Mouse (Mus musculus) intestine, postnatal 0 days (tissue): ENCODE measurements around the gene Gm49318. TPM values are rescaled to one million over a fixed set of nuclear protein-coding genes. Genes with fewer than 3 reads are reported as not detected.

Source experiments
- ATAC-seq: fragments of 200-750 bp; cut with Nextera tagmentation; 2 replicates; pipeline ENCODE4 v1.8.0; 2017; ENCODE audit warnings: mild to moderate bottlenecking, moderate TSS enrichment, moderate library complexity
- H3K27ac ChIP-seq: fragments of 300-500 bp; sonication (generic); 2 replicates; pipeline ENCODE4 v1.5.1; 2014; ENCODE audit warnings: mild to moderate bottlenecking, low read depth, low read length, moderate library complexity
- H3K27me3 ChIP-seq: fragments of 300-500 bp; sonication (generic); replicated peaks from 2 replicates; pipeline ENCODE4 v1.6.1; 2014; ENCODE audit warnings: low read length, mixed read lengths; ENCODE audit not compliant: control insufficient read depth, insufficient read depth
- H3K36me3 ChIP-seq: fragments of 300-500 bp; sonication (generic); 2 replicates; pipeline ENCODE4 v1.6.1; 2014; ENCODE audit warnings: mild to moderate bottlenecking, moderate library complexity; ENCODE audit not compliant: control insufficient read depth, insufficient read depth
- H3K4me1 ChIP-seq: fragments of 300-500 bp; sonication (generic); replicated peaks from 2 replicates; pipeline ENCODE4 v1.6.1; 2014; ENCODE audit warnings: antibody characterized with exemption, low read length, mixed read lengths; ENCODE audit not compliant: control insufficient read depth, insufficient read depth
- H3K4me2 ChIP-seq: fragments of 300-500 bp; sonication (generic); replicated peaks from 2 replicates; pipeline ENCODE4 v1.6.1; 2014; ENCODE audit warnings: low read depth, mild to moderate bottlenecking, moderate library complexity
- H3K4me3 ChIP-seq: fragments of 300-500 bp; sonication (generic); 2 replicates; pipeline ENCODE4 v1.5.1; 2014; ENCODE audit warnings: low read depth, low read length
- H3K9ac ChIP-seq: fragments of 300-500 bp; sonication (generic); 2 replicates; pipeline ENCODE4 v1.6.1; 2014; ENCODE audit warnings: mild to moderate bottlenecking, low read depth, low read length
- H3K9me3 ChIP-seq: fragments of 300-500 bp; sonication (generic); 2 replicates; pipeline ENCODE4 v1.6.1; 2016; ENCODE audit warnings: mixed run types; ENCODE audit not compliant: control insufficient read depth
- CTCF ChIP-seq: sonication (generic); IDR thresholded peaks from 2 replicates; pipeline ENCODE4 v1.5.1; 2016; ENCODE audit warnings: low read depth, mild to moderate bottlenecking, control low read depth, antibody characterized with exemption, moderate library complexity
- WGBS: fragments of 180-500 bp; shearing (Covaris S2); extraction: QIAGEN DNeasy Blood & Tissue Kit; methylation state at CpG from one replicate; pipeline ENCODE4 v1.1.7; 2014; 5-methylcytosine and 5-hydroxymethylcytosine counted together
- microRNA-seq: library from miRNA; unstranded; fragments of <30 nt; microRNA quantifications from one replicate; pipeline ENCODE4, GENCODE M21; 2016
- polyA plus RNA-seq: library from polyadenylated mRNA; unstranded; fragments of >200 nt; fragmentation: Nextera tagmentation; extraction: Ambion mirVana; gene quantifications from 2 replicates; pipeline ENCODE4 v1.2.1, GENCODE M21; 2015

Gene Gm49318
- polyA plus RNA-seq, 1 experiment from 2014 or later = not detected

GRCm38 (mm10) chr9:21989230-21990110 is 81.6 kb downstream of the Gm49318 start, which contains the start of gene Rgl3:
Gene Rgl3, minus strand, starts transcription at chr9:21989446.
- Histone ChIP-seq H3K4me1 (no peaks in the 10 kb centered on the region; the same call in 1 of the 2 replicates), H3K27ac (no peak within 1 kb of the TSS), H3K36me3 (no peaks in the 10 kb centered on the region), H3K4me3 (peak within 1 kb of the TSS; percentile 52), H3K27me3 (peaks cover 44% of the 10 kb centered on the region), H3K9ac (peak within 1 kb of the TSS; percentile 17; the same call in 1 of the 2 replicates), H3K4me2 (peak within 1 kb of the TSS; percentile 82), H3K9me3 (no peaks in the 10 kb centered on the region)
- 0 out of 2 replicates have a peak, but pooled peaks have one; percentile 17 for ATAC-seq
- WGBS = 3% methylated on average over 42 of the region's 42 CpGs
- TF ChIP-seq CTCF = no peak; the same call in 1 of the 2 replicates

DNA sequence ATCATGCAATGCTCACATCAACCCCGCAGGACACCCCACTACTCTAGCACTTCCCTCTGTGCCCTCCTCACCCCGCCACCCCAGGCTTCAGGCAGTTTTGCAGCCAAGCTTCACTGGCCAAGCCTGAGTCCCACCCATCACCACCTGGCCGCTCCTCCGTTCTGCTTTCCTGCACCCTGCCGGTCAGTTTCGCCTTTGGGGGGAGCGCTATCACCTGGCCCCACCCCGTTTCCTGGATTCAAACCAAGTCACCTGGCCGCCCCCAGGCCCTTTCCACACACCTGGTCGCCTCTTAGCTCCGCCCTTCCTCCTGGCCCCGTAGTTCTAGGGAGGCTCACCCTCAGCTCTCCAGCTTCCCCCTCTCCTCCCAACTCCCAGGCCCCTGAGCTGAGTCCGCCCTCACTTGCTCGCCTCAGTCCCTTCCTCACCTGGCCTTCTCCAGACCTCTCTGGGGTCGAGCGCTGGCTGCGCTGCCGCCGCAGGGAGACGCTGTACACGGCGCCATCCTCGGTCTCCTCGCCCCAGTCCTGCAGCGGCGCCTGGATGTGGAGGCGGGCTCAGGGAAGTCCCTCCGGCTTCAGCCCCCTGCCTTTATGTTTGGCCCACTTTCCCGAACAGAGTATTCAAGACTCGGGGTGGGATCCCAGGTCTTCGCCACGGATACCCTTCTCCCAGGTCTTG is 82.5 kb downstream of the Gm49318 start:
- Histone ChIP-seq H3K4me2 (peak overlapping the region; percentile 82), H3K9ac (peak overlapping the region; percentile 17; the same call in 1 of the 2 replicates), H3K4me1 (no peaks in the 10 kb centered on the region; the same call in 1 of the 2 replicates), H3K36me3 (no peaks in the 10 kb centered on the region), H3K27ac (no peak overlapping the region), H3K4me3 (peak overlapping the region; percentile 52), H3K9me3 (no peaks in the 10 kb centered on the region), H3K27me3 (peaks cover 44% of the 10 kb centered on the region)
- 0 out of 2 replicates have a peak, but pooled peaks have one; percentile 26 for ATAC-seq
- WGBS = 2% methylated on average over 32 of the region's 32 CpGs
- TF ChIP-seq CTCF = peak; percentile 23

- ATAC-seq = no peak
- Histone ChIP-seq H3K4me1 (no peaks in the 10 kb centered on the region; the same call in 1 of the 2 replicates), H3K4me2 (peak overlapping the region; percentile 82), H3K4me3 (peak overlapping the region; percentile 52), H3K9me3 (no peaks in the 10 kb centered on the region), H3K27ac (no peak overlapping the region), H3K27me3 (peaks cover 44% of the 10 kb centered on the region), H3K9ac (no peak overlapping the region), H3K36me3 (no peaks in the 10 kb centered on the region)
- WGBS = 11% methylated on average over 36 of the region's 36 CpGs
- TF ChIP-seq CTCF = no peak
Observed at GRCm38 (mm10) chr9:21987592-21988342, 83.3 kb downstream of the Gm49318 start.

Small RNAs within 50 kb of the gene (microRNA-seq; reads per million reads assigned to microRNA genes)
- not detected for gene Mir7084

Other genes with a start within 250 kb of the Gm49318 start
- gene Angptl8, start 235.7 kb downstream of the Gm49318 start, polyA plus RNA-seq = 15.9 and 21.1 TPM in 2 replicates
- gene Dock6, start 218.6 kb downstream of the Gm49318 start, polyA plus RNA-seq = 15.5 and 18.4 TPM in 2 replicates
- gene Rab3d, start 153.1 kb downstream of the Gm49318 start, polyA plus RNA-seq = 19.9 and 20.3 TPM in 2 replicates
- gene Ccdc159, start 143.8 kb downstream of the Gm49318 start, polyA plus RNA-seq = 0.63 and 0.99 TPM in 2 replicates
- gene Tmem205, start 143.7 kb downstream of the Gm49318 start, polyA plus RNA-seq = 83.1 and 88.2 TPM in 2 replicates
- 2.9 and 3.2 TPM in 2 replicates for gene Plppr2, start 134.2 kb downstream of the Gm49318 start, polyA plus RNA-seq
- gene Swsap1, start 115.5 kb downstream of the Gm49318 start, polyA plus RNA-seq = 4.6 and 4.8 TPM in 2 replicates
- gene Epor, start 107.8 kb downstream of the Gm49318 start, polyA plus RNA-seq = 3.2 and 3.8 TPM in 2 replicates
- 2.1 and 2.5 TPM in 2 replicates for gene Rgl3, start 81.8 kb downstream of the Gm49318 start, polyA plus RNA-seq
- gene Ccdc151, start 68.6 kb downstream of the Gm49318 start, polyA plus RNA-seq = 0.22 and 0.35 TPM in 2 replicates
- 98.6 and 104 TPM in 2 replicates for gene Prkcsh, start 68.5 kb downstream of the Gm49318 start, polyA plus RNA-seq
- 0.78 and 0.99 TPM in 2 replicates for gene Elavl3, start 19.2 kb downstream of the Gm49318 start, polyA plus RNA-seq
- 4.2 and 4.5 TPM in 2 replicates for gene Zfp653, start 117 bp upstream of the Gm49318 start, polyA plus RNA-seq
- 23.8 and 25.3 TPM in 2 replicates for gene Ecsit, start 14.2 kb upstream of the Gm49318 start, polyA plus RNA-seq
- gene Cnn1, start 28.0 kb upstream of the Gm49318 start, polyA plus RNA-seq = 419 and 432 TPM in 2 replicates
- gene Elof1, start 45.9 kb upstream of the Gm49318 start, polyA plus RNA-seq = 93.7 and 99.4 TPM in 2 replicates
- gene Acp5, start 64.5 kb upstream of the Gm49318 start, polyA plus RNA-seq = 175 and 178 TPM in 2 replicates
- 121 and 123 TPM in 2 replicates for gene Pigyl, start 85.6 kb upstream of the Gm49318 start, polyA plus RNA-seq
- 0.27 and 0.38 TPM in 2 replicates for gene Zfp872, start 116.8 kb upstream of the Gm49318 start, polyA plus RNA-seq
- gene Zfp809, start 154.5 kb upstream of the Gm49318 start, polyA plus RNA-seq = 12.6 and 14.4 TPM in 2 replicates
- gene Zfp599, start 188.6 kb upstream of the Gm49318 start, polyA plus RNA-seq = 1.3 and 1.5 TPM in 2 replicates
- 7.7 and 8.4 TPM in 2 replicates for gene Zfp810, start 236.4 kb upstream of the Gm49318 start, polyA plus RNA-seq